Mouse (Mus musculus) frontal cortex, postnatal 10 days (tissue): Measurements from ENCODE around the gene Tle3.

ENCODE experiments used
- DNase-seq, 2 experiments: peaks; one replicate each; pipeline ENCODE4 v3.0.0; 2022; ENCODE audit warnings: low spot score in 2 of 2, mixed read lengths in 1 of 2

The Tle3 gene

DNA sequence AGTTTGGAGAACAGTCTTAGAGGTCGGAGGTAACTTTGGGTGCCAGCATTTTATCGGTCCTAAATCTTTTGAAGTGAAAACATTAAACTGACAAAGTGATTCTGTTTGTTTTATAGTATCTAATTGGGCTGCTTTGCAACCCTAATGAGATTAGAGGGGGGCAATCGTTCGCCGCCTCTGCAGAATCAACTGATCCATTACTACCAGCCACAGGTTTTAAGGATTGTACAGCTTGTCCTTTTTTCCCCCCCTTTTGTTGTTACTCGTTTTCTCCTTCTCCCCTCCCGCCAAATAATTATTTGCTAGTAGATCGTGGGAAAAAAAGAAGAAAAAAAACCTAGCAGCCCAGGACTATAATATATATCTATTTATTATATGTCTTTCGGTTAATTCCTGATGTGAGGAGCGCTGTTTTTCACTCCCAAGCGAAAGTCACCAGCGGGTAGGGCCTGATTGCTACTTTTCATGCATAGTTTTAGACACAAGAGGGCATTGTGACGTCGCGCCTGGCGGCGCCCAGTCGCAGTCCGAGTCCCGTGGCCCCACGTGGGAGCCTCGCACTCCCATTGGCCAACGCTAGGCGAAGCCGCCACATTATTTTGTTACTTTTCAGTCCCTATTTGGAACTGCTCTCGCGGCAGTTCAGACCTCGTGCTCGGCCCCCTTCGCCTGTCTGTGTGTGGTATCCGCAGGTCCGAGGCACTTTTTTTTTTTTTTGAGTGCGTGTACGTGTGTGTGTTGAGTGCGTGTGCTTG is at the start of gene Tle3:
Gene Tle3 (plus strand): TSS at position 612 of the 755 bp plus-strand sequence.
- DNase-seq = peak; percentile 98 to 99

DNA sequence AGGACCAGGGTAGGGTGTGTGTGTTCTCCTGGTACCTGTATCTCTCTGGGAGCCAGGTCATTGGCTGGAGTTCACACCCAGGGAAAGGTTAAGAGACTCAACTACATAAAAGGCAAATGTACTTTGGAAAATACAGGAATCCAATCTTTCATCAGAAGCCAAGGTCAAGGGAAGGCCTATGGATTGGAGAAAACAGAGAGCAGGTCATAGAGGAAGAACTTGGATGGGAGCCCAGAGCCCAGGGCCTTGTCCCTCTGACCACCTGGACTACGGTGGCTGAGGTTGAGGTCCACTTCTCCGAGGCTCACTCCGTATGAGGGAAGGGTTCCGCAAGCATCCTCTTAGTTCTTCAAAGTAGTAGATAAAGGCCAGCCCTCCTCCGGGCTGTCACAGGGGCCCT is 48.9 kb upstream of the Tle3 start:
- no peak for DNase-seq

DNA sequence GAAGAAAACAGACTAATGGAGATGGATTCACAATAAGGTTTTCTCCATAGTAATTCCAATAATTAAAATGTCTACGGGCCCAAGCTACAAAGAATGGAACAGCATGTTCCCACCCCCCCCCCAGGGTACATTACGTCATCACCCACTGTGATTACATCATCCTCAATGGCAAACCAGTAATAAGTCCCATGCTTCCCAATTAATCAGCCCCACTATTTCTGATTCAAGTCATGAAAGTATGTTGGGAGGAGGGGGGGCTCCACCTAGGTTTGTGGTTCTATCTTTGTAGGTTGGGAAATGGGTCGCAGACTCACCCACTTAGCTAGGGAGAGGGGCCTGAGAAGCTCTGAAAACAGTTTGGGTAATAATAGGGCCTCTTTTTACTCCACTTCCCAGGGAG is 48.3 kb upstream of the Tle3 start:
- no peak for DNase-seq

DNA sequence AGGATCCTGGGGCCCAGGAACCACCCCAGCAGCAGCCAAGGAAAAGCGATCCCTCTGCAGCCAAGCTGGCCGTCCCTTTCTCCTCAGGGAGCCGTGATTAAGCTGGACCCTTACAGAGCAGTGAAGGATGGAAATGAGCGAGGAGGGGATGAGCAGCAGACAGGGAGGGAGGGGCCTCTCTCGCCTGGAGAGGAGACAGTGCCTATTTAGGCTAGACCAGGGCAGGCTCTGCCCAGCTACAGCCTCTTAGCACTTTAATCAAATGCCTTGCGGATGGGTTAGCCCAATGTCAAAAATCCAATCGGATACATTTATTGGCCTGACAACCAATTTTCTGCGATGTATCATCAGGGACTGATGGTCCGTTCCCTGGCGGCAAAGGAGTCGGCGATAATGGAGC is 47.8 kb upstream of the Tle3 start:
- no peak for DNase-seq

DNA sequence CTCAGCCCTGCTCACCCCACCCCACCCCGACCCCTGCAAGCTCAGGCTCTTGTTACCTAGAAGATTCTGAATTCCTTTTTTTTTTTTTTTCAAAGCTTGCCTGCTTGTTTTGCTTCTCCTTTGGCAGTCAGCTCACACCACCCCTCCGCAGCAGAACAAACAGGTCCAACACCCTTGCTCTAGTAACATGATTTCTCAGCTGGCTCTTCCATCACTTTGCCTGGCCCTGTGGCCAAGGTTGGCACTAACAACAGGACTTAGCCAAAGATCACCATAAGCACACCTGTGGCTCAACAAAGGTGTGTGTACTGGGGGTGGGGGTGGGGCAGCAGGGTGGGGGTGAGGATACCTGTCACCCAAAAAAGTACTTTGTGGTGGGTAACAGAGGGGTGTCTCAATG is 47.2 kb upstream of the Tle3 start:
- no peak for DNase-seq

DNA sequence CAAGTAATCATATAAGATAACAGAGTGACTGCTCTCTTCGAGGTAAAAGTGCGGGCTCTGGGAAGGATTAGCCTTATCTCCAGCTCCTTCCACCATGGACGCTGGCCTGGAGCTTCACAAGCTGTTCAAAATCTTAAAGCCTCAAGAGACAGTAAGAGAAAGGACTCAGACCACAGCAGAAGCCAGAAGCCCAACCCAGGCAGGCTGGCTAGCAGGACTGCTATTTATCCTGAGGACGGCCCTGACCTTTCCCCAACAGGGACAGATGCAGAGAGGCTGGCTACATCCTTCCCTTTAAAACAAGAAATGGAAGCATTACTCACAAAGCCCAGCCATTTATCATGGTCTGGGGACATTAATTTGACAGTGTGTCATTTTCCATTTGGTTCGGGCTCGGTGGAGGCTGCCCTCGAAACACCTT is 46.2 kb upstream of the Tle3 start:
- DNase-seq = no peak

DNA sequence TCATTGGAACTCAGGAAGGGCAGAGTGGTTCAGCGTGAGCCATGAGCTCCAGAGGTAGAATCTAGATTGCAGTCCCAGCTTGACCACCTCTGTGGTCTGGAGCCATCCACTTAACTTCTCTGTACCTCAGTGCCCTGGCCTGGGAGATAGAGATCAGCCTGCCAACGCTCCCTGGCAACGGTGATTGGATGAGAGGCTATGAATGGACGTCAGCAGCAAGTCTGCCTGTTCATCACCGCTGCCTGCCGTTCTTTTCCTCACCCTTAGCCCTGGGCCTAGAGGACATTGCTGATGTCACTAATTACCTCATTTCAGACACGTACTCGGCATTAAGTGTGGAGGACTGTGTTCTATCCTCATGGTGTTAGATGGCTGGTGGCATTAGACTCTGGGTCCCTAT is 45.2 kb upstream of the Tle3 start:
- no peak for DNase-seq

DNA sequence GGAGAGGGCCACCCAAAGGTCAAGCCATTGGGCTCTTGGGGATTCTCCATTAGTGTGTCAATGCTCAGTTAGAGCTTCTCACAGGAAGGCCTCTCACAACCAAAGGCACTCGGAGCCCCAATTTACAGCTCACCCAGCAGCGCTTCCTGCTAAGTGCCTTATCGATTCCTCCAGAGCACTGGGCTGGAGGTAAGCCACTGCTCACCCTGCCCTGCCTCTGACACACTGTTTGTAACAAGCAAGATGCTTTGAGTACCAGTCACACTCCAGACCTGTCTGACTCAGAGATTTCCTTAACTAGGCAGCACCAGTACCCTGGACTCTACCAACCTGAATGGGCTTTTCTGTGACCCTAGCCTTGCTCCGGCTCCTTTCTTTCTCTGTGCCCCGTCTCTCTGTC is 44.0 kb upstream of the Tle3 start:
- no peak for DNase-seq

DNA sequence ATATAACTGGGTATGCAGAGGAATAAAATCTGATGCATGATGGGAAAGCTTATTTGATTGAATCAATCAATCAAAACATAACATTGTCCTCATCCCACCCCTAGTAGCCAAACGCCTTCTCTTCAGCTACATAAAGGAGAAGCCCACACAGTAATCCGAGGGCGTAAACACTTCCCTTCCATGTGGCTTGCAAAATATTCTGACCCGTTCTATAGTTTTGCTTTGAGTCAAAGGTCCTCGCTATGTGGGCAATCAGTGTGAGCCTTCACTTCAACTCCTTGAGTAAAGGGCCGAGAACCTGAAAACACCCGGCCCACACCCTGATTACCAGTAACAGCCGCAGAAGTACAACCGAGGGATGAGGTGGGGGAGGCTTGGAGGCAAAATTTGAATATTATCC is 41.4 kb upstream of the Tle3 start:
- DNase-seq = no peak

DNA sequence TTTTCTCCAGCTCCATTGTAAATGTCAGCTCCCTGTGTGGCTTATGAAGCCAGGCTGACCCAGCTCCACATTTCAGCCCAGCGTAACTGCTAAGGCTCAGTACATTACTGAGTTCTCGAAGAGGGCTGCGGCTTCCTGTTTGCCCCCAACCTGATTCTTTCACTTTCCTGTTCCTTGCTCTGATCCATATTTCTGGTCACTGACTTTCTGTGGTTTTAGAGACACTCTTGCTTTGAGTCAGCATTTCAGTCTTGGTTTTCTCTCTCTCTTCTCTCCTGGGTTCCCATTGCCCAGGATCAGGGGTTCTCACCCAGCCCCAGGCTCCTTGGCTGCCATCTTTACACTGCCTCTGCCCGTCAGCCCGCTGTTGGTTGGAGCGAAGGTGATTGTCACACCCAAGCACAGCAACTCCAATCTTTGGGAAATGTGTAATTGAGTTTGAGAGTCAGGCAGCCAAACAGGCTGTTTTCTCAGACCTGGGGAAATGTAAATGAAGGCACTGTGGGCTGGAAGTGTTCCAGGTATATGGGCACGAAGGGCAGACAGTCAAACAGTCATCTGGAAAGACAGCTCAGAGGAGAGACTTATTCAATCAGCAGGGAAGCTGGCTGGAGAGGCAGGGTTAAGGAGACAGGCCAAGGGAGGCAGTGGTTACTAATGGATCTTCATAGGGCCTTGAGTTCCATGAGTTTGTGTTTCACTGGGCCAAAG is 39.8 kb upstream of the Tle3 start:
- DNase-seq = no peak

DNA sequence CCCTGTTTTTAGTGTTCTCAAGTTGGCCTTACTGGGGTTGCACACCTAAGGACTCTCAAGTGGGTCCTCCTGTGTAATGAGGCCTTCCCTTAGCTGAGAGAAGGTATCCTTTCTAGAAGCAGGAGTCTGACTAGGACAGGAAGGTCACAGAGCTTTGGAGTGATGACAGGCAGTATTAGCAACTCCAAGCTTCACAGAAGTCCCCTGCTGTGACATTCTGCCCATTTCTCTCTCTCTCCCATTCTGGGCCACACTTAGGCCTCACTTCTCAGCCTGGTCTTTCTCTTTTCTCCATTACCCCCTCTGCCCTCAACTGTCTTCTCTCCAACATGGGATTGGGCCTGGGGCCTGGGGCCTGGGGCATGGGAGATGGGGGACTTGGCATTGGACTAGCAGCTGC is 36.0 kb upstream of the Tle3 start:
- no peak for DNase-seq

DNA sequence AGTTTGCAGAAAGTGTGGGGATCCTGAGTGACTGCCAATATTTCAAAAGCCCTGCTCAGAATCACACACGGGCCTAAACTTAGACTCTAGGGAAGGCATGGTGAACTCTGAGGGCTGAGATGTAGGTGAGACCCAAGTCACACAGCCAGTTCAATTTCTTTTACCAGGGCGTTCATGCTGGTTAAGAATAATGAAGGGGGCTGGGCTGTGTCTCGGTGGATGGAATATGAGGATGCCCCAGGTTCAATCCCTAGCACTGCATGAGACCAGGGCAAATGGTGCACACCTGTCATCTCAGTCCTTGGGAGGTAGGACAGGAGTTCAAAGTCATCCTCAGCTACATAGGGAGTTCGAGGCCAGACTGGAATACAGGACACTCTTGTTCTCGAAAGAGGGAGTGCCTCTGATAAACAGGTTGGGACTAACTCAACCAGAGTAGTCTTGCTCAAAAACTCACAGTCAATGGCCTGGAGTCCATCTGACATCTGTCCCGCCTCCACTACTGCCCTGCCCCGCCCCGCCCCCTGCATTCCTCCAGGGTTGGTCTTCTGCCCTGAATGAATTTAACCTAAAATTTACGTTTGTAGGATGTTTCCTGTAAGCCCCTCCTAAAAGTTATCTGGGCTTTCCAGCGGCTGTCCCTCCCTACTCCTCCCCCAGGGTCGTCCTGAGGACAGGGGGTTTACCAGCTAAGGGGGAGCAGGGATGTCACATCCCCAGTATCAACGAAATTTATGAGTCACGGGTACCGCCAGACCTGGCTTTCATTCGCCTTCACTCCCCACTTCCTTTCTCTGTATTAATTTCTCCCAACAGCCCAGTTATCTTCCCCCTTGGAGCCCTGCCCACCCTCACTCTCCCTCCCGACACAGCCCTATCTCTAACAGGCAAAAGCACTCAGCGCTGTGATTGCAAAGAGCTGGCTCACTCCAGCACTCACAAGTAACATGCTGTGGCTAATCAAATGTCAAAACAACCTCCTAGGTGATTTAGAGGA is 35.3 kb upstream of the Tle3 start:
- no peak for DNase-seq

DNA sequence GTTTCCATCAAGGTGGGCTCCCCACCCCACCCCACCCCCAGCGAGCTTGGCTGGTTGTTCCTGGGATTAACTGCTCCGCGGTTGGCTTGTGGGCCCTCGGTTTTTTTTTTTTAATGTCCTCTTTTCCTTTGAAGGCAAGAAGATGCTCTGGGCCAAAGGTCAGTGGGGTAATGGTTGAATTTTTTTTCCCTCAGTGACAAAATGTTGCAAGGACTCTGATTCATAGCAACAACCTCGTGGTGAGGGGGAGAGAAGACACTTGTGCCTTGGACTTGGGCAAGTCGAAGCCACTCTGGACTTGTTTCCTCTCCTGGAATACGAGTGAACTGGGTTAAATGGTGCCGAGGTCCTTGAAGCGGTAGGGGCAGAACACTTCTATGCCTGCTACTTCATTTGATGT is 34.5 kb upstream of the Tle3 start:
- DNase-seq = no peak

DNA sequence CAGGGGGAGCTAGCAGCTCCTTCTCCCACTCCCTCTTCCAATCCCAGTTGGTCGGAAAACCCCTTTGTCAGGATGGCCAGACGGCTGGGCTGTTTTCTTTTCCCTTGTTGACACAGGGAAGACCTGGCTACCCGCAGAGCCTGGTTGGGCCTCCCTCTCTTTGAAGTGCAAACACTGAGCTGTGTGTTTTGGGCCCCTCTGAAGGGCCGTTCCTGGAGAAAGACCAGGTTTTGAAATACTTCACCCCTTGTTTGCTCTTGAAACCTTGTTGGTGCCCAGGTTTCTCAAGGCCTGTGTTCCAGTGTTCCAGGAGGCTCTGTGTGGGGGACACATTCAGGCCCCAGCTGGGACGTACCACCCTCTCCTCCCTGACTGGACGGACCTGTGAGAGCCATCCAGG is 32.9 kb upstream of the Tle3 start:
- DNase-seq = no peak

DNA sequence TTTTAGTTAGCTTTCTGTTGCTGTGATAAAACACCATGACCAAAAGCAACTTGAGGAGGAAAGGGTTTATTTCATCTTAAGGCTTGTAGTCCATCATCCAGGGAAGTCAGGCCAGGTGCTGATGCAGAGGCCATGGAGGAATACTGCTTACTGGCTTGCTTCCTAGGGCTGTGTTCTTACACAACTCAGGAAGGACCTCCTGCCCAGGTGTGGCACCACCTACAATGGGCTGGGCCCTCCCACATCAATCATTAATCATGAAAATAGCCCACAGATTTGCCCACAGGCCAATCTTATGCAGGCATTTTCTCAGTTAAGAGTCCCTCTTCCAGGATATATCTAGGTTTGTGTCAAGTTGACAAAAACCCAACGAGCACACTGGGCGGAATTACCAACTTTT is 31.8 kb upstream of the Tle3 start:
- DNase-seq = no peak

DNA sequence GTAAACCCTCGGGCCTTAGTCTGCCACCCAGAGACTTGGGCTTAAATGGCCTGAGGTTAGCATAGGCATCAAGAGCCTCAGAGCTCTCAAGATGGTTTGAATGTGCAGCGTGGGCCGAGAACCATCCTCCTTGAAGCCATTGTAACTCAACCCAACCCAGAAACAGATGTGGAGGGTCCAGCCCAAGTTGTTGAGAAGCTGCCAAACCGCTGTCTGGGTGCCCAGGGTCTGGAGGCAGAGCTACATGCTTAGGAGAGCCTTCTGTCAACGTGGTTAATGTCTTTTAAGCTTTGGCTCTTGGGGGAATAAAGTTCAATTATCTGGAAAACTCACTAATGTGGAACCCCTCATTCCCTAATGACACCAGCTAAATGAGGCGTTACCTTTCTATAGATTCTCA is 29.9 kb upstream of the Tle3 start:
- no peak for DNase-seq

DNA sequence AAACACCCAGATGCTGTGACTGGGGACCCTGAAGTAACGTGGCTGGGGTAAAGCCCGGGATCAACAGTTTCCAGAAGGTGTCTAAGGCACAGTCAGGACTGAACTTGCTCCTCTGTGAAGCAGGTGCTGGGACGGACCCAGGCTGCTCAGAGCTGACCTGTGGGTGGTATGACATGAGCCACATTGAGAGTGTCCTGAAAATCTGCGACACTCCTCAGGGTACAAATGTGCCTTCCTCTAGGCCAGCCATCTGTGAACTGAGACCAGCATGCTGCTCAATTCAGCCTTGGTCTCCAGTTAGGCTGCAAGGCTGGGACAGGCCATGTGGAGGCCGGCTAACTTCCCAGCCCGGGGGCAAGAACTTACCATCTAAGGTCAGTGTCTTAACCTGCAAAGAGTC is 27.5 kb upstream of the Tle3 start:
- no peak for DNase-seq

DNA sequence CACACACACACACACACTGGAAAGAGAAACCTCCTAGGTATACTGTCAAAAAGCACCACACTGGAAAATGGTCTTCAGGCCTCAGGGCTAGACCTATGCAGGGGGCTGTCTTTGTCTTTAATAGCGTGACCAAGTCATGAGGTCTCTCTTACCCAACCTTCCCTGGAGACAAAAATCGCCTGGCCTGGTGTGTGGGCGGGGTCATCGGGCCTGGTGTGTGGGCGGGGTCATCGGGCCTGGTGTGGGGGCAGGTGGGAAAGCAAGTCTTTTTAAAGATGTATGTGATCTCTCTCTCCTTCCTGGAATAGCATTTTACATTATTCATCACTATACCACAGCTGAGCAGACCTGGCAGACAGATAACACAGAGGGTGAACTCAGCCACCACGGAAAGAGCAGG is 25.2 kb upstream of the Tle3 start:
- DNase-seq = no peak

DNA sequence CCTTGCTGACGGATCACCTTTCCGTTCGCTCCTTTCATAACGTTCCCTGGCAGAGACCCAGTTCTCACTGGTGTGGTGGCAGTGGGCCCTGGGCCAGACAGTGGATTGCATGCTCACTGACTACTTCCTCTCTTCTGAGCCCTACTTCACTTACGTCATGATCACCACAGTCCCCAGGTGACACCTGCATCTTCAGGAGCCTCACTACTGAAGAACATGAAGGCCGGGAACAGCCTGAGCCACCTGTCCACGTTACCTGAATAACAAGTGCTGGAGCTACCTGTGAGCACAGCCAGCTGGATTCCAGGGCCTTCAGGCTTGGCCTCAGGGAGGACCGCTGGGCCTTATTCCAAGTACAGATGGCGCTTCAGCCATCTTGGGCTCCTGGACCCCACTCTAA is 24.1 kb upstream of the Tle3 start:
- no peak for DNase-seq

DNA sequence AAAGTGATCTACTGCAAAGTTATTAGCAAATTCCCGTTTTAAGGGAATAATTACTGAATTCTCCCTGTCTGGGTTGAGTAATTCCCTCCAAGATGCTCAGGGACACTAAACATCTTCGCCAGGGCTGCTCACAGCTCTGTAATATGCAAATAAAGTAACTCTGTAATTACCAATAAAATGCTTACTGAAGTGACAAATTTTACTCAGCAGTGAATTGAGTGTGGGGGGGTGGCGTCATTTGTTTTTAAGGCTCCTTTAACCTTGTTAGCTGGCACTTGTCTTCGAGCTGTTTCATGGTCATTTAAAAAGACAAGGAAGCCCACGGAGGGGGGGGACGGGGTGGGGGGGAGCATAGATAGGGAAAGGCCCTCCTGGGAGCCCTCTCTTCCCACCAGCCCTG is 23.6 kb upstream of the Tle3 start:
- DNase-seq = no peak

DNA sequence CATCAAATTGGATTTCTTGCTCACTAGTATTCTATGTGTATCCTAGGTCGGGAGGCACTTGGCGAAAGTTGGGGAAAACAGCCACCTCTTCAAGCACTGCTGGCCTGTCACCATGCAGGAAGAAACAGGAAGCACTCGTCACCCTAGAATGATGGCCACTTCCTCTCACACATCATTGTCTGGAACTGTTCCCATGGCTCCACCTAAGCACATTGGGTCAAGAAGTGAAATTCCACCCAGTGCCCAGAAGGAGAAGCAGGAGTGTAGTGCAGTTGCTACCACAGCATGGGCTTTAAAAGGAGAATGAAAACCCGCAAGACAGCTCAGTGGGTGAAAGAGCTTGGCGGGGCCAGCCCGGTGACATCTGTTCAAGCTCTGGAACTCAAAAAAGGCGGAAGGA is 22.5 kb upstream of the Tle3 start:
- no peak for DNase-seq

DNA sequence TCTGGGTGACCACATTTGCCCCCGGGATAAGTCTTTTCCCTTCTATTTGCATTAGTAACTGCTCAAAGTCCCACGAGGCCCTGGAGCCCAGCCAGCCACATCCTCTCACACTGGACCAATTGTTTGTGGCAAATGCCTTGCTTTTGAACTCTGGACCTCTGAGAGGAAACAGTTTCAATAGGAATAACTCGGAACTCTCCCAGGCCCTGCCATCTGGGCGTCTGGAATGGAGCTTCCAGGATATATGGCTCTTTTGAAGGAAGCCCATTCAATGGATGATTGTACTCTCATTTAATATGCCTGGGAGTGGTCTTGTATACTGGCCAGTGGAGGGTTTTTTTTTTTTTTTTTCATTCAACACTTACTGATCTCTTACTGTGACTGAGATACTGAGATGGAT is 21.0 kb upstream of the Tle3 start:
- peak in 1 of 2 experiments; percentile 13 for DNase-seq
